Mouse (Mus musculus) C2C12 (cell line): ENCODE data around the gene Cldn4. TPM values are rescaled to one million over a fixed set of nuclear protein-coding genes. Genes with fewer than 3 reads are reported as not detected.

Source experiments
- H3K27me3 ChIP-seq: one replicate; pipeline ENCODE4 v1.6.1; 2011; ENCODE audit not compliant: control insufficient read depth, insufficient read depth, insufficient read length
- H3K36me3 ChIP-seq: one replicate; pipeline ENCODE4 v1.6.1; 2011; ENCODE audit not compliant: control insufficient read depth, insufficient read depth
- H3K4me3 ChIP-seq: one replicate; pipeline ENCODE4 v1.5.1; 2011; ENCODE audit warnings: mild to moderate bottlenecking, control low read depth; ENCODE audit not compliant: poor library complexity, insufficient read depth, severe bottlenecking
- H3K79me2 ChIP-seq: one replicate; pipeline ENCODE4 v1.6.1; 2011; ENCODE audit not compliant: control insufficient read depth, insufficient read depth
- H3K79me3 ChIP-seq: one replicate; pipeline ENCODE4 v1.6.1; 2011; ENCODE audit warnings: low read depth, control low read depth
- H3ac ChIP-seq: one replicate; pipeline ENCODE3; 2011; ENCODE audit warnings: low read depth; ENCODE audit not compliant: control insufficient read depth, insufficient read length
- CEBPB ChIP-seq: IDR thresholded peaks from one replicate; pipeline ENCODE4 v1.6.1; 2011; ENCODE audit warnings: low read depth, mild to moderate bottlenecking, control low read depth, moderate library complexity
- CTCF ChIP-seq: IDR thresholded peaks from one replicate; pipeline ENCODE4 v1.5.1; 2011; ENCODE audit not compliant: control insufficient read depth, insufficient read depth, insufficient read length
- FOSL1 ChIP-seq: IDR thresholded peaks from one replicate; pipeline ENCODE4 v1.8.0; 2011; ENCODE audit warnings: mild to moderate bottlenecking, low read length; ENCODE audit not compliant: poor library complexity, insufficient read depth, severe bottlenecking
- MAX ChIP-seq: IDR thresholded peaks from one replicate; pipeline ENCODE4 v1.6.1; 2011; ENCODE audit warnings: mild to moderate bottlenecking, control low read depth
- MYOD1 ChIP-seq: IDR thresholded peaks from one replicate; pipeline ENCODE4 v1.6.1; 2011; ENCODE audit warnings: low read depth; ENCODE audit not compliant: control insufficient read depth, insufficient read length
- MYOG ChIP-seq: IDR thresholded peaks from one replicate; pipeline ENCODE4 v1.6.1; 2011; ENCODE audit not compliant: control insufficient read depth, insufficient read length; ENCODE audit errors: extremely low read depth
- USF1 ChIP-seq: IDR thresholded peaks from one replicate; pipeline ENCODE4 v1.6.1; 2011; ENCODE audit warnings: low read depth, mild to moderate bottlenecking, control low read depth, moderate library complexity
- polyA plus RNA-seq: library from polyadenylated mRNA; unstranded; fragments of >200 nt; fragmentation: generic; extraction: Trizol; gene quantifications from one replicate; pipeline ENCODE4 v1.2.1, GENCODE M21; 2012; ENCODE audit warnings: missing spikeins

Cldn4 gene
- polyA plus RNA-seq, 1 experiment: 0.04 TPM

- no peaks in the 10 kb centered on the region for H3K27me3 ChIP-seq
- no peaks in the 10 kb centered on the region for H3K36me3 ChIP-seq
- H3ac ChIP-seq: no peak overlapping the region
- H3K4me3 ChIP-seq: no peak overlapping the region
- no peaks in the 10 kb centered on the region for H3K79me3 ChIP-seq
- no peaks in the 10 kb centered on the region for H3K79me2 ChIP-seq
- TF ChIP-seq MYOD1 (no peak), MAX (no peak), CEBPB (no peak), USF1 (no peak), CTCF (no peak), MYOG (no peak), FOSL1 (no peak)
These were observed 33.0 kb downstream of the Cldn4 start for GRCm38 (mm10) chr5:134913753-134914152.

- no peak overlapping the region for H3K4me3 ChIP-seq
- no peaks in the 10 kb centered on the region for H3K79me3 ChIP-seq
- no peaks in the 10 kb centered on the region for H3K36me3 ChIP-seq
- H3K27me3 ChIP-seq: no peaks in the 10 kb centered on the region
- TF ChIP-seq USF1 (no peak), MYOD1 (no peak), FOSL1 (no peak), MAX (no peak), CEBPB (no peak), CTCF (no peak), MYOG (no peak)
- H3ac ChIP-seq: no peak overlapping the region
- H3K79me2 ChIP-seq: no peaks in the 10 kb centered on the region
These were observed 33.4 kb downstream of the Cldn4 start for GRCm38 (mm10) chr5:134913352-134913751.

- Histone ChIP-seq H3K79me2 (no peaks in the 10 kb centered on the region), H3ac (no peak overlapping the region), H3K79me3 (no peaks in the 10 kb centered on the region), H3K36me3 (no peaks in the 10 kb centered on the region), H3K27me3 (no peaks in the 10 kb centered on the region), H3K4me3 (no peak overlapping the region)
- TF ChIP-seq USF1: no peak
- no peak for TF ChIP-seq MYOG
- TF ChIP-seq MYOD1: no peak
- TF ChIP-seq CTCF: no peak
- no peak for TF ChIP-seq CEBPB
These were observed 34.8 kb downstream of the Cldn4 start for GRCm38 (mm10) chr5:134911901-134912300.

GRCm38 (mm10) chr5:134907135-134907534, 39.6 kb downstream of the Cldn4 start:
- Histone ChIP-seq H3K79me3 (no peaks in the 10 kb centered on the region), H3K4me3 (no peak overlapping the region), H3K79me2 (no peaks in the 10 kb centered on the region), H3K36me3 (no peaks in the 10 kb centered on the region), H3ac (no peak overlapping the region), H3K27me3 (peaks cover 9% of the 10 kb centered on the region)
- TF ChIP-seq CEBPB (no peak), MYOG (no peak), USF1 (no peak), FOSL1 (no peak), MAX (no peak), MYOD1 (peak; percentile 10), CTCF (peak; percentile 98)

- no peak within 1 kb of the TSS for H3ac ChIP-seq
- peaks cover 13% of the 10 kb centered on the region for H3K27me3 ChIP-seq
- no peaks in the 10 kb centered on the region for H3K79me2 ChIP-seq
- H3K36me3 ChIP-seq: no peaks in the 10 kb centered on the region
- H3K79me3 ChIP-seq: no peaks in the 10 kb centered on the region
- no peak within 1 kb of the TSS for H3K4me3 ChIP-seq
- TF ChIP-seq CTCF: no peak
- no peak for TF ChIP-seq USF1
- no peak for TF ChIP-seq MAX
- TF ChIP-seq MYOD1: no peak
- no peak for TF ChIP-seq MYOG
- no peak for TF ChIP-seq CEBPB
- no peak for TF ChIP-seq FOSL1
These were observed 40.1 kb downstream of the Cldn4 start, which contains the start of gene Tmem270 for GRCm38 (mm10) chr5:134906633-134907032. Tmem270 (minus strand) TSS chr5:134906733.

- Histone ChIP-seq H3K79me3 (no peaks in the 10 kb centered on the region), H3K27me3 (peaks cover 62% of the 10 kb centered on the region), H3K36me3 (no peaks in the 10 kb centered on the region), H3K4me3 (no peak overlapping the region), H3ac (no peak overlapping the region), H3K79me2 (no peaks in the 10 kb centered on the region)
- TF ChIP-seq MYOD1: no peak
- TF ChIP-seq USF1: no peak
- no peak for TF ChIP-seq FOSL1
- no peak for TF ChIP-seq MYOG
- TF ChIP-seq MAX: no peak
- no peak for TF ChIP-seq CTCF
- TF ChIP-seq CEBPB: no peak
These were observed 45.1 kb downstream of the Cldn4 start for GRCm38 (mm10) chr5:134901644-134902027.
